Comparison of ENCODE assay signal across 11 mouse cellular contexts in genomic region chr1:51243294-51243693, GRCm38 (mm10). TPM values are rescaled to one million over a fixed set of nuclear protein-coding genes. Genes with fewer than 3 reads are reported as not detected.
DNase-seq lines count a peak whose midpoint lies in the region; TF ChIP-seq lines count a peak whose summit lies in the region.
"Had no signal": no experiment of that assay in that cellular context is flagged by ENCODE, and none has a peak within 500 bp of the region (broad histone marks: within the 10 kb centered on the region; RNA-seq: fewer than 3 reads in every experiment).

No protein-coding gene starts in this region.

- no peak overlapping the region for H3K4me3 ChIP-seq in kidney, adult 2 months (ENCODE audit: insufficient read depth, low read depth, low read length)
- no peak overlapping the region for H3K4me3 ChIP-seq in heart, adult 2 months
- H3K4me3 ChIP-seq: limb, embryonic 10.5 days; midbrain, embryonic 12.5 days had no signal

- no peak overlapping the region for H3K27ac ChIP-seq in kidney, adult 2 months (ENCODE audit: insufficient read depth, low read depth, low read length)
- no peak overlapping the region for H3K27ac ChIP-seq in heart, adult 2 months
- H3K27ac ChIP-seq: limb, embryonic 10.5 days; midbrain, embryonic 12.5 days had no signal

- no peaks in the 10 kb centered on the region for H3K27me3 ChIP-seq in kidney, adult 2 months (replicated peaks; ENCODE audit: control insufficient read depth, insufficient read depth, low read length)
- H3K27me3 ChIP-seq in heart, adult 2 months (ENCODE audit: control insufficient read depth, insufficient read depth, low read length), result no peaks in the 10 kb centered on the region
- H3K27me3 ChIP-seq: midbrain, embryonic 12.5 days had no signal

- H3K9ac ChIP-seq in heart, adult 2 months (ENCODE audit: low read depth, low read length), result no peak overlapping the region
- H3K9ac ChIP-seq: liver, postnatal 0 days; midbrain, embryonic 12.5 days had no signal

- intact Hi-C loops in heart, adult 2 months (cut with DNase I), result loop anchor here (5.0 kb wide), 1 partner anchor 36 kb away; no protein-coding TSS in a partner anchor

- DNase-seq in right cerebral cortex, adult 18-20 months, result peak; percentile 82
- no peak for DNase-seq in right cerebral cortex, postnatal 10 days (ENCODE audit: low spot score in 2 of 2)
- DNase-seq in cerebellum, adult 8-10 months, result peak; percentile 83
- peak; percentile 29 for DNase-seq in layer of hippocampus, adult 9-10 months (ENCODE audit: low spot score)
- peak; percentile 67 for DNase-seq in telencephalon, adult 2 months (ENCODE audit: low read depth, low spot score)
- no peak for DNase-seq in kidney, adult 2 months
- DNase-seq in heart, adult 2 months, result no peak
- DNase-seq: liver, postnatal 0 days had no signal

- H3K4me1 ChIP-seq in kidney, adult 2 months (ENCODE audit: control insufficient read depth, insufficient read depth, low read length), result peaks cover 8% of the 10 kb centered on the region
- H3K4me1 ChIP-seq in heart, adult 2 months (ENCODE audit: control insufficient read depth, insufficient read depth, low read length), result peaks cover 4% of the 10 kb centered on the region
- H3K4me1 ChIP-seq: limb, embryonic 10.5 days; midbrain, embryonic 12.5 days had no signal

- WGBS in kidney, adult 2 months, result 64% methylated on average over 3 of the region's 3 CpGs
- WGBS in heart, adult 2 months, result 81% methylated on average over 3 of the region's 3 CpGs

- TF ChIP-seq EP300 in heart, adult 2 months (IDR thresholded peaks at IDR 0.05; ENCODE audit: insufficient read depth, low read depth, low read length), result no peak

- no peak for TF ChIP-seq POLR2A in kidney, adult 2 months (IDR thresholded peaks at IDR 0.05; ENCODE audit: low read depth, low read length)
- no peak for TF ChIP-seq POLR2A in heart, adult 2 months (IDR thresholded peaks at IDR 0.05; ENCODE audit: insufficient read depth, low read depth, low read length)

- TF ChIP-seq CTCF in kidney, adult 2 months (conservative IDR thresholded peaks at IDR 0.05; ENCODE audit: insufficient read depth, insufficient read length, low read depth, low read length), result no peak
- TF ChIP-seq CTCF in heart, adult 2 months (IDR thresholded peaks at IDR 0.05), result no peak

- no peaks in the 10 kb centered on the region for H3K79me2 ChIP-seq in heart, adult 2 months (replicated peaks; ENCODE audit: control insufficient read depth, insufficient read depth, low read length)

- H3K36me3 ChIP-seq in kidney, adult 2 months (ENCODE audit: control insufficient read depth, insufficient read depth, low read length), result no peaks in the 10 kb centered on the region
- H3K36me3 ChIP-seq in heart, adult 2 months (ENCODE audit: control insufficient read depth, insufficient read depth, low read length), result peaks cover 3% of the 10 kb centered on the region; the same call in 1 of the 2 replicates
- H3K36me3 ChIP-seq: limb, embryonic 10.5 days; midbrain, embryonic 12.5 days had no signal

RNA-seq across cellular contexts. Expression of gene Cavin2, which starts 45.6 kb away (rescaled TPM):
- 20.9 TPM in 2 replicates for polyA plus RNA-seq in kidney, adult 2 months (2012; rRNA removed)
- total RNA-seq in heart, adult 2 months (2021), result 100 to 1,000 TPM; 119 to 122 TPM
- 72.1 and 97.0 TPM in 2 replicates for polyA plus RNA-seq in heart, adult 2 months (2012; rRNA removed)
- polyA plus RNA-seq: activated CD4-positive, CD25-positive, alpha-beta regulatory T cell, adult 4 months had no signal

Comparison
In these comparisons a context has a peak if more than half of its experiments do, and no peak if none do; other contexts are left out.
1. DNase-seq: peak in right cerebral cortex, adult 18-20 months (single experiment), cerebellum, adult 8-10 months (single experiment), layer of hippocampus, adult 9-10 months (single experiment) and telencephalon, adult 2 months (single experiment); none in right cerebral cortex, postnatal 10 days (0 of 2), kidney, adult 2 months (single experiment) and heart, adult 2 months (0 of 2).